Mouse (Mus musculus) lung, adult 2 months (tissue): Measurements from ENCODE around the gene Ak4. TPM values are rescaled to one million over a fixed set of nuclear protein-coding genes. Genes with fewer than 3 reads are reported as not detected.

Experiments
- DNase-seq: peaks from one replicate; pipeline ENCODE4 v3.0.0; 2022
- H3K4me1 ChIP-seq: fragments of 200-500 bp; 2 replicates; pipeline ENCODE4 v1.6.1; 2011; ENCODE audit warnings: low read length; ENCODE audit not compliant: control insufficient read depth, insufficient read depth
- H3K4me3 ChIP-seq: fragments of 200-500 bp; replicated peaks from 2 replicates; pipeline ENCODE3; 2011; ENCODE audit warnings: low read depth, mild to moderate bottlenecking, control low read depth, low read length; ENCODE audit errors: extremely low read depth
- CTCF ChIP-seq: fragments of 200-500 bp; IDR thresholded peaks from 2 replicates; pipeline ENCODE4 v1.5.1; 2011; ENCODE audit warnings: mild to moderate bottlenecking, low read length, control low read depth; ENCODE audit not compliant: insufficient read depth
- POLR2A ChIP-seq: fragments of 200-500 bp; IDR thresholded peaks from 2 replicates; pipeline ENCODE4 v1.6.1; 2011; ENCODE audit warnings: low read depth, mild to moderate bottlenecking, control low read depth, low read length, borderline replicate concordance; ENCODE audit errors: extremely low read depth
- WGBS: fragments of 180-500 bp; shearing (Covaris S2); methylation state at CpG from one replicate; pipeline ENCODE4 v1.1.7; 2018; 5-methylcytosine and 5-hydroxymethylcytosine counted together
- polyA plus RNA-seq: library from polyadenylated mRNA; depleted of rRNA; stranded (reverse); fragments of >200 nt; gene quantifications from 2 replicates; pipeline ENCODE4 v1.2.3, GENCODE M21; 2012

Gene Ak4
- polyA plus RNA-seq, 1 experiment: 1.6 TPM

- Histone ChIP-seq H3K4me1 (no peaks in the 10 kb centered on the region), H3K4me3 (no peak overlapping the region)
- TF ChIP-seq CTCF (peak; percentile 70), POLR2A (no peak)
- 43% methylated on average over 2 of the region's 2 CpGs for whole genome bisulfite sequencing
- DNase-seq: peak; percentile 17
These were observed 26.8 kb upstream of the Ak4 start for GRCm38 (mm10) chr4:101392229-101392628.

- DNase-seq: no peak
- H3K4me1 ChIP-seq: no peaks in the 10 kb centered on the region
- no peak for TF ChIP-seq POLR2A
- TF ChIP-seq CTCF: no peak
- H3K4me3 ChIP-seq: no peak overlapping the region
- WGBS: 46% methylated on average over 5 of the region's 5 CpGs
These were observed 25.8 kb upstream of the Ak4 start for GRCm38 (mm10) chr4:101393292-101393711.

- TF ChIP-seq POLR2A (no peak), CTCF (no peak)
- Histone ChIP-seq H3K4me3 (no peak overlapping the region), H3K4me1 (no peaks in the 10 kb centered on the region)
- WGBS: 73% methylated on average over 8 of the region's 8 CpGs
- no peak for DNase-seq
These were observed 24.0 kb upstream of the Ak4 start for GRCm38 (mm10) chr4:101395021-101395533.

- no peaks in the 10 kb centered on the region for H3K4me1 ChIP-seq
- H3K4me3 ChIP-seq: no peak overlapping the region
- WGBS: 57% methylated on average over 4 of the region's 4 CpGs
- TF ChIP-seq CTCF: no peak
- no peak for TF ChIP-seq POLR2A
- DNase-seq: no peak
These were observed 19.0 kb upstream of the Ak4 start for GRCm38 (mm10) chr4:101400025-101400594.

- H3K4me3 ChIP-seq: no peak overlapping the region
- TF ChIP-seq CTCF (no peak), POLR2A (no peak)
- no peaks in the 10 kb centered on the region for H3K4me1 ChIP-seq
- no peak for DNase-seq
- WGBS: 67% methylated on average over 1 of the region's 1 CpGs
These were observed 17.1 kb upstream of the Ak4 start for GRCm38 (mm10) chr4:101401945-101402344.

- no peak for DNase-seq
These were observed 14.2 kb upstream of the Ak4 start for GRCm38 (mm10) chr4:101404863-101405262.

GRCm38 (mm10) chr4:101406411-101407196 is 12.5 kb upstream of the Ak4 start:
- TF ChIP-seq POLR2A: no peak
- no peak for TF ChIP-seq CTCF
- Histone ChIP-seq H3K4me3 (no peak overlapping the region), H3K4me1 (no peaks in the 10 kb centered on the region)
- WGBS: 85% methylated on average over 4 of the region's 4 CpGs
- DNase-seq: no peak

More at GRCm38 (mm10) chr4:101404863-101405262, 14.2 kb upstream of the Ak4 start:
- H3K4me1 ChIP-seq: no peaks in the 10 kb centered on the region
- 55% methylated on average over 3 of the region's 3 CpGs for WGBS
- TF ChIP-seq CTCF (no peak), POLR2A (no peak)
- H3K4me3 ChIP-seq: no peak overlapping the region

- no peak for DNase-seq
- Histone ChIP-seq H3K4me3 (no peak overlapping the region), H3K4me1 (no peaks in the 10 kb centered on the region; the same call in 1 of the 2 replicates)
- WGBS: 79% methylated on average over 11 of the region's 11 CpGs
- TF ChIP-seq POLR2A (no peak), CTCF (no peak)
These were observed 2.1 kb upstream of the Ak4 start for GRCm38 (mm10) chr4:101416966-101417365.

- TF ChIP-seq POLR2A (no peak), CTCF (no peak)
These were observed 1.1 kb downstream of the Ak4 start for GRCm38 (mm10) chr4:101419911-101420880.

More at GRCm38 (mm10) chr4:101419911-101420880, 1.1 kb downstream of the Ak4 start:
- no peaks in the 10 kb centered on the region; the same call in 1 of the 2 replicates for H3K4me1 ChIP-seq
- WGBS: 5% methylated on average over 83 of the region's 90 CpGs
- DNase-seq: no peak
- peak overlapping the region; percentile 51 for H3K4me3 ChIP-seq
